Comparison of ENCODE assay signal across 23 mouse cellular contexts in genomic region chr2:6557749-6558148, GRCm38 (mm10).
"Had no signal": no experiment of that assay in that cellular context is flagged by ENCODE, and none has a peak within 500 bp of the region (broad histone marks: within the 10 kb centered on the region; RNA-seq: fewer than 3 reads in every experiment).

No protein-coding gene starts in this region.

- H3K9ac ChIP-seq: limb, embryonic 12.5 days; limb, embryonic 15.5 days; liver, embryonic 14.5 days; liver, postnatal 0 days; lung, embryonic 14.5 days; midbrain, embryonic 12.5 days; neural tube, embryonic 13.5 days; stomach, embryonic 15.5 days had no signal

- H3K9me3 ChIP-seq: limb, embryonic 12.5 days; limb, embryonic 15.5 days; midbrain, embryonic 12.5 days; neural tube, embryonic 13.5 days; stomach, embryonic 15.5 days had no signal

- H3K27me3 ChIP-seq: limb, embryonic 12.5 days; limb, embryonic 15.5 days; midbrain, embryonic 12.5 days; neural tube, embryonic 13.5 days; stomach, embryonic 15.5 days had no signal

- H3K4me2 ChIP-seq: limb, embryonic 12.5 days; limb, embryonic 15.5 days; liver, embryonic 11.5 days; lung, embryonic 14.5 days; midbrain, embryonic 12.5 days; neural tube, embryonic 13.5 days; stomach, embryonic 15.5 days had no signal

- H3K4me3 ChIP-seq: left cerebral cortex, adult 2 months; limb, embryonic 12.5 days; limb, embryonic 15.5 days; midbrain, embryonic 12.5 days; myocyte; neural tube, embryonic 13.5 days; stomach, embryonic 15.5 days had no signal

- DNase-seq: kidney, adult 2 months; kidney, postnatal 36 days; layer of hippocampus, postnatal 36 days; left cerebral cortex, postnatal 4 days; liver, postnatal 0 days; lung, embryonic 14.5 days; retina, postnatal 1 day; right cerebral cortex, postnatal 14 days; right cerebral cortex, postnatal 4 days; thymus, postnatal 25 days had no signal

- H3K27ac ChIP-seq: kidney, postnatal 0 days; left cerebral cortex, adult 2 months; limb, embryonic 12.5 days; limb, embryonic 15.5 days; liver, embryonic 14.5 days; midbrain, embryonic 12.5 days; neural tube, embryonic 13.5 days; stomach, embryonic 15.5 days had no signal

- H3K36me3 ChIP-seq: limb, embryonic 12.5 days; limb, embryonic 15.5 days; stomach, embryonic 15.5 days had no signal

- ATAC-seq: intestine, postnatal 0 days; liver, postnatal 0 days; lung, postnatal 0 days; midbrain, embryonic 16.5 days had no signal

- H3K4me1 ChIP-seq: limb, embryonic 12.5 days; limb, embryonic 15.5 days; neural tube, embryonic 13.5 days; stomach, embryonic 15.5 days had no signal
